Mouse (Mus musculus): Measurements from ENCODE around the gene Vopp1.

- TF ChIP-seq CTCF (IDR thresholded peaks at IDR 0.05; ENCODE audit: low read depth) (no peak), EP300 (optimal IDR thresholded peaks at IDR 0.05) (no peak)
Measured at GRCm38 (mm10) chr6:57721347-57721746, 103.6 kb downstream of the Vopp1 start.
